Mouse (Mus musculus) G1E (cell line): ENCODE data around the gene Lats2.

Source experiments
- CTCF ChIP-seq: IDR thresholded peaks from 2 replicates; pipeline ENCODE4 v1.5.1; 2012; ENCODE audit warnings: low read depth, low read length, inconsistent platforms, mixed read lengths
- GATA1 ChIP-seq: IDR thresholded peaks from 2 replicates; pipeline ENCODE4 v1.6.1; 2012; ENCODE audit warnings: borderline replicate concordance, low read length, inconsistent platforms, mixed read lengths
- GATA2 ChIP-seq: IDR thresholded peaks from 2 replicates; pipeline ENCODE4 v1.6.1; 2012; ENCODE audit warnings: low read depth, low read length, inconsistent platforms, borderline replicate concordance
- POLR2AphosphoS5 ChIP-seq: IDR thresholded peaks from 2 replicates; pipeline ENCODE4 v1.6.1; 2012; ENCODE audit warnings: low read depth, low read length, inconsistent platforms; ENCODE audit not compliant: insufficient replicate concordance
- TAL1 ChIP-seq: conservative IDR thresholded peaks from 2 replicates; pipeline ENCODE4 v1.6.1; 2012; ENCODE audit warnings: low read depth, low read length, inconsistent platforms, mixed read lengths

DNA sequence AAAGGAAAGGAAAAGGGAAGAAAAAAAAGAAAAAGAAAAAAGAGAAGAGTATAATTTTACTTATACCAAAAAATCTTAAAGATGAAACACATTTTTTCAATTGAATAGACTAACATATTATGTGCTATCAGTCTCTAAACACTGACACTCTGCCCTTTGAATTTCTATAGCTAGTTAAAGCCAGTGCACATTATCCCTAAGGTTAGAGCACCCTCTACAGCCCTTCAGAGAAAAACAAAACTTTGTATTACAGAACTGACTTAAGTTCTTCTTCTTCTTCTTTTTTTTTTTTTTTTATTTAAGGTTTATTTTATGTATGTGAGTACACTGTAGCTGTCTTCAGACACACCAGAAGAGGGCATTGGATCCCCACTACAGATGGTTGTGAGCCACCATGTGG lies 108.7 kb downstream of the Lats2 start:
- TF ChIP-seq CTCF (no peak), TAL1 (no peak), POLR2AphosphoS5 (no peak), GATA1 (no peak), GATA2 (no peak)
